Mouse (Mus musculus): Measurements from ENCODE around the gene Stk36. TPM values are rescaled to one million over a fixed set of nuclear protein-coding genes. Genes with fewer than 3 reads are reported as not detected.

The Stk36 gene
- 0.85 and 1.4 TPM in 2 replicates for polyA plus RNA-seq (2012; rRNA removed; ENCODE audit: low replicate concordance)

DNA sequence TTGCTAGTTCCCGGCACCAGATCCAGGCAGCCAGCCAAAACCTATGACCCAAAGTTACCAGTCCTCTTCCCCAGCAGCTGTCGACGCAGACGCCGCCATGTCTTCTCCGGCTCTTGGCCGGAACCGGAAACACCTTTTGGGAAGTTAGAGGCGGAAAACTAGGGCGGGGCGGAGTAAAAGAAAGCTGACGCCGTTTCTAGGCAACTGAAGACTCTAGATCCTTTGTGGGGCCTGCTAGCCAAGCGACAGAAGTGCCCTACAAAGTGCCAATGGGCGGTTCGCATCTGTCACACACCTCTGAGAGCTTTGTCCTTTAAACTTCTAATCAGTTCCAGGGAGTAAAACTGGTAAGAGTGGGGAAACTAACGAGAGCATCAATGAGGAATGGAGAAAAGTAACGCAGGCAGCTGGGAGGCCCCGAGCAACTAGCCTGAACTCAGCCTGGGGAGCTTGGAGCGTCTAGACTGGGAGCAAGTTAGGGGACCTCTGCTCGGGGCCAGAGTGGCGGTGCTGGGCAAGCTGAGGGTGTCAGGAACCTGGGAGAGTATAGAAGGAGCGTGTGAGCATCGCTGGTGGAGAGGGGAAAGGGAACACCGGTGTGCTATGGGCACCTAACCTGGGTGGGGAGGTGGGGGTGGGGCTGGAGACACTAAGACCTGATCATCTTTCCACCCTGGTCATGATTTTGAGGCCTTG is at the start of gene Stk36, which contains the start of gene Rnf25:
Gene Stk36, plus strand, starts transcription at position 179 of the 696 bp plus-strand sequence.
Gene Rnf25, minus strand, starts transcription at position 131 of the 696 bp plus-strand sequence.

DNA sequence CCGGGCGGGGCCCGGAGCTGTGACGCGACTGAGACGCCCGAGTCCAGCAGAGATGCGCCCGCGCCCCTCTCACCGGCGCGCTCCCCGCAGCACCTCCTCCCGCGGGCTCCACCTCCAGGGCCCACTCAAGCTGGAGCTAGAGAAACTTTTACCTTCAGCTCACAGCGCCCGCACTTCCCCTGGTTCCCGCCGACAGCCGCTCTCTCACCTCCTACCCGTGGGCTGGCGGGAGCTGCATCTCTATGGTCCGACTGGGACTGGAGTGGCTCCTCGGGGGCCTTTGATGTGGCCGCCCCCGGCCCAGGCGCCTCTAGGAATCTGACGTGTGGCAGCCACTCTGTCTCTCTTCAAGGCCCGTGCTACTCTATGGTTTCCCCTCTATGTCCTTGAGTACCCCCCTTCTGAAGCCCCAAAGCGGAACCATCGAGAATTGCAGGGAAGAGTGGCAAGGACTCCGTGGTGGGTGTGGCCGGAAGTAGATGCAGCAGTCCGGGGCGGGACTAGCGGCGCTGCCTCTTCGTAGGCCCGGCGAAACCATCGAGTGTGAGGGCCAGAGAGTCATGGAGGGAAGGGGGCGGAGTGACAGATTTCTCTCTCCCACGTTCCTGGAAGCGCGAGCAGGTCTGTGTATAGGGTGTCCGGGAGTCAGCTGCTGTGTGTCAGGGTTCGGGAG is 13.3 kb upstream of the Stk36 start, which contains the start of the genes Zfp142 and Bcs1l:
Gene Zfp142, minus strand, starts transcription at position 474 of the 673 bp plus-strand sequence.
Gene Bcs1l, plus strand, starts transcription at position 517 of the 673 bp plus-strand sequence.

DNA sequence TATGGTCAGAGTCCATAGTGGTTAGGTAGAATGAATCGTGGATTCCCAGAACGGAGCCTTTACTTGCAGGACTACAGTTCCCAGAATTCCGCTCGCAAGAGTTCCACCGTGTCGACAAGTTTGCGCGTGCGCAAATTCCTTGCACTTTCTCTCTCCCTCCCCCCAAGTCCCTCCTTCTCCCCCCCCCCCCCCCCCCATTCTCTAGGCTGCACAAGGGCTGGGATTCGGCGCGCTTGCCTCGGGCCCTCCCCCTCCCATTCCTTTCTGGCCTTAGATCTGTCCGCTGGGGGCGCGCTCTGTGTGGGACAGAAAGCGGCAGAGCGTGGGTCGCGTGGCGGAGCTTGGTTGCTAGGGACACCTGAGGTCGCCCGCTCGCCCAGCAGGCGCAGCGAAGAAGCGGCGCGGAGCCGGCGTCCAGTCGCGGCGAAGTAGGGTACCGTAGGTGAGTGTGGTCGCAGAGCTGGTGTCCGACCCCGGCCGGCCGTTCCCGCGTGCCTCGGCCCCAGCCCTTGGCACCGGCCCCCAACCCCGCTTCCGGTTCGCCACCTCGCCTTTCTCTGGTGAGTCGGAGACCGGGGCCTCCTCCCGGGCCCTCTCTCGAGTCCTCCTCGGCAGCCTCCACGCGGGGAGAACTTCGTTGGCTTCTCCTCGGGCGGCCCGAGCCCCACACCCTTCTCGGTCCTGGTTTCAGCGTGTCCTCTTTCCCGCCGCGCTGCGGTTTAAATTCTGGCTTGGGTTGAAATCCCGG is 60.4 kb downstream of the Stk36 start, which contains the start of gene Ttll4:
Gene Ttll4, plus strand, starts transcription at position 298 of the 748 bp plus-strand sequence.

Other genes with a start within 250 kb of the Stk36 start
- 0.18 and 0.21 TPM in 2 replicates for gene Catip, start 239.3 kb upstream of the Stk36 start, polyA plus RNA-seq (2012; rRNA removed; ENCODE audit: low replicate concordance)
- gene Slc11a1, start 226.2 kb upstream of the Stk36 start, polyA plus RNA-seq (2012; rRNA removed; ENCODE audit: low replicate concordance): 15.9 and 20.9 TPM in 2 replicates
- gene Ctdsp1, start 209.9 kb upstream of the Stk36 start, polyA plus RNA-seq (2012; rRNA removed; ENCODE audit: low replicate concordance): 96.4 and 165 TPM in 2 replicates
- 136 and 434 TPM in 2 replicates for gene Vil1, start 192.1 kb upstream of the Stk36 start, polyA plus RNA-seq (2012; rRNA removed; ENCODE audit: low replicate concordance)
- gene Cnot9, start 95.4 kb upstream of the Stk36 start, polyA plus RNA-seq (2012; rRNA removed; ENCODE audit: low replicate concordance): 11.3 and 13.8 TPM in 2 replicates
- 0.08 TPM in 1 of 2 replicates, not detected in the other for gene Plcd4, start 58.6 kb upstream of the Stk36 start, polyA plus RNA-seq (2012; rRNA removed; ENCODE audit: low replicate concordance)
- 0.98 and 1.5 TPM in 2 replicates for gene Usp37, start 57.2 kb upstream of the Stk36 start, polyA plus RNA-seq (2012; rRNA removed; ENCODE audit: low replicate concordance)
- gene Zfp142, start 13.2 kb upstream of the Stk36 start, polyA plus RNA-seq (2012; rRNA removed; ENCODE audit: low replicate concordance): 5.8 and 7.8 TPM in 2 replicates
- 5.4 and 7.4 TPM in 2 replicates for gene Bcs1l, start 13.2 kb upstream of the Stk36 start, polyA plus RNA-seq (2012; rRNA removed; ENCODE audit: low replicate concordance)
- gene Rnf25, start within 50 bp of the Stk36 start, polyA plus RNA-seq (2012; rRNA removed; ENCODE audit: low replicate concordance): 16.9 and 18.9 TPM in 2 replicates
- 8.7 and 10.8 TPM in 2 replicates for gene Ttll4, start 60.3 kb downstream of the Stk36 start, polyA plus RNA-seq (2012; rRNA removed; ENCODE audit: low replicate concordance)
- 8.0 and 32.7 TPM in 2 replicates for gene Cyp27a1, start 112.1 kb downstream of the Stk36 start, polyA plus RNA-seq (2012; rRNA removed; ENCODE audit: low replicate concordance)
- gene Prkag3, start 147.8 kb downstream of the Stk36 start, polyA plus RNA-seq (2012; rRNA removed; ENCODE audit: low replicate concordance): 0.07 and 0.40 TPM in 2 replicates
- gene Wnt6, start 170.4 kb downstream of the Stk36 start, polyA plus RNA-seq (2012; rRNA removed; ENCODE audit: low replicate concordance): 2.5 and 11.0 TPM in 2 replicates
- 0.11 and 0.44 TPM in 2 replicates for gene Wnt10a, start 190.1 kb downstream of the Stk36 start, polyA plus RNA-seq (2012; rRNA removed; ENCODE audit: low replicate concordance)

Measured in duodenum, adult 2 months (tissue).